Mouse (Mus musculus) limb, embryonic 12.5 days (tissue): Measurements from ENCODE around the gene Ggt6. TPM values are rescaled to one million over a fixed set of nuclear protein-coding genes. Genes with fewer than 3 reads are reported as not detected.

Experiments used
- ATAC-seq: fragments of 200-750 bp; cut with Nextera tagmentation; 2 replicates; pipeline ENCODE4 v1.8.0; 2017; ENCODE audit warnings: low read depth, moderate TSS enrichment; ENCODE audit not compliant: insufficient number of reproducible peaks, insufficient read depth, low FRiP score, low TSS enrichment
- H3K27ac ChIP-seq: fragments of 300-500 bp; sonication (generic); 2 replicates; pipeline ENCODE4 v1.5.1; 2016; ENCODE audit warnings: mild to moderate bottlenecking, moderate library complexity
- H3K27me3 ChIP-seq: fragments of 300-500 bp; sonication (generic); 2 replicates; pipeline ENCODE4 v1.6.1; 2016; ENCODE audit warnings: mild to moderate bottlenecking, moderate library complexity
- H3K36me3 ChIP-seq: fragments of 300-500 bp; sonication (generic); 2 replicates; pipeline ENCODE4 v1.6.1; 2016; ENCODE audit warnings: mild to moderate bottlenecking, moderate library complexity
- H3K4me1 ChIP-seq: fragments of 300-500 bp; sonication (generic); replicated peaks from 2 replicates; pipeline ENCODE4 v1.6.1; 2016
- H3K4me2 ChIP-seq: fragments of 300-500 bp; sonication (generic); 2 replicates; pipeline ENCODE4 v1.6.1; 2016; ENCODE audit warnings: mild to moderate bottlenecking, moderate library complexity
- H3K4me3 ChIP-seq: fragments of 300-500 bp; sonication (generic); replicated peaks from 2 replicates; pipeline ENCODE4 v1.5.1; 2016; ENCODE audit warnings: mild to moderate bottlenecking
- H3K9ac ChIP-seq: fragments of 300-500 bp; sonication (generic); replicated peaks from 2 replicates; pipeline ENCODE4 v1.6.1; 2016; ENCODE audit warnings: mild to moderate bottlenecking, moderate library complexity
- H3K9me3 ChIP-seq: fragments of 300-500 bp; sonication (generic); 2 replicates; pipeline ENCODE4 v1.6.1; 2016; ENCODE audit warnings: mild to moderate bottlenecking, moderate library complexity
- WGBS: fragments of 180-500 bp; shearing (Covaris S2); methylation state at CpG from one replicate; pipeline ENCODE4 v1.1.7; 2016; 5-methylcytosine and 5-hydroxymethylcytosine counted together
- polyA plus RNA-seq: library from polyadenylated mRNA; unstranded; fragments of >200 nt; fragmentation: Nextera tagmentation; extraction: Ambion mirVana; gene quantifications from 2 replicates; pipeline ENCODE4 v1.2.1, GENCODE M21; 2016

Ggt6 gene
- polyA plus RNA-seq, 1 experiment from 2014 or later = 0.15 TPM

GRCm38 (mm10) chr11:72464821-72465220, 29.5 kb downstream of the Ggt6 start:
- H3K9me3 ChIP-seq = no peaks in the 10 kb centered on the region
- 75% methylated on average over 3 of the region's 3 CpGs for WGBS
- no peak overlapping the region for H3K27ac ChIP-seq
- peaks cover 11% of the 10 kb centered on the region for H3K4me1 ChIP-seq
- no peaks in the 10 kb centered on the region for H3K36me3 ChIP-seq
- H3K9ac ChIP-seq = no peak overlapping the region
- no peak for ATAC-seq
- H3K27me3 ChIP-seq = no peaks in the 10 kb centered on the region
- H3K4me3 ChIP-seq = no peak overlapping the region
- H3K4me2 ChIP-seq = no peak overlapping the region

DNA sequence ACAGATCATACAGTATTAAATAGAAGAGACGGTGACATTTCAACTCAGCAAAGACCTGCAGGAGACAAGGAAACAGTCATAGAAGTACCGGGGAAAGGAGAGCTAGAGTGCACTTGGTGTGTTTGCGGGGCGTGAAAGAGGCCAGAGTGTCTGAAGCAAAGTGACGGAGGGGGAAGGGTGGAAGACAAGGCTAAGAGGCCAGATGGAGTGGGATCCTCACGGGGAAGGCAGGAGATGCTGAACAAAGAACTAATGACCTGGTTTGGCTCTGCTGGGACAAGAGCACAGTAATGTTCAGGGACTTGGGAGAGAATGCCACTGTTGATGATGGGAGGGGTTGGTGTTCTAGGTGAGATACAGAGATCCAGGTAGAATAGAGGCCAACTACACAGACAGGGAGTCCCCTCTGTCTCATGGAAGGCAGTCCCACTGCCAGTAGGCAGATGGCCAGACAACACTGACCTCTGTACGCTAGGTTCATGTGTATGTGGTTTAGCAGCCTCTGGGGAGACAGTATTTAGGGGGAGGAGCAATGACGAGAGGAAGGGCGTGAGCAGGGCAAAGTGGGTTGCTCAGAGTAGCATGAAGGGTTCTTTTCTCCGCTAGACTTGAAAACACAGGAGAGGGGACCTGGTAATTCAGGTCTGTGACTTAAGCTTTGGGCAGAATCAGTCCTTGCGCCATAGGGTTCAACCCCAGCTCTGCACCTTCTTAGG, 30.8 kb downstream of the Ggt6 start:
- no peak overlapping the region for H3K27ac ChIP-seq
- ATAC-seq = no peak
- WGBS = 67% methylated on average over 11 of the region's 11 CpGs
- no peaks in the 10 kb centered on the region for H3K36me3 ChIP-seq
- peaks cover 11% of the 10 kb centered on the region for H3K4me1 ChIP-seq
- H3K27me3 ChIP-seq = no peaks in the 10 kb centered on the region
- no peak overlapping the region for H3K4me3 ChIP-seq
- H3K4me2 ChIP-seq = no peak overlapping the region
- no peak overlapping the region for H3K9ac ChIP-seq
- no peaks in the 10 kb centered on the region for H3K9me3 ChIP-seq

GRCm38 (mm10) chr11:72466694-72467507, 31.6 kb downstream of the Ggt6 start:
- no peaks in the 10 kb centered on the region for H3K36me3 ChIP-seq
- H3K9ac ChIP-seq = no peak overlapping the region
- ATAC-seq = no peak
- no peaks in the 10 kb centered on the region for H3K9me3 ChIP-seq
- H3K27me3 ChIP-seq = no peaks in the 10 kb centered on the region
- peaks cover 11% of the 10 kb centered on the region for H3K4me1 ChIP-seq
- no peak overlapping the region for H3K4me3 ChIP-seq
- H3K27ac ChIP-seq = no peak overlapping the region
- WGBS = 58% methylated on average over 11 of the region's 11 CpGs
- H3K4me2 ChIP-seq = no peak overlapping the region

DNA sequence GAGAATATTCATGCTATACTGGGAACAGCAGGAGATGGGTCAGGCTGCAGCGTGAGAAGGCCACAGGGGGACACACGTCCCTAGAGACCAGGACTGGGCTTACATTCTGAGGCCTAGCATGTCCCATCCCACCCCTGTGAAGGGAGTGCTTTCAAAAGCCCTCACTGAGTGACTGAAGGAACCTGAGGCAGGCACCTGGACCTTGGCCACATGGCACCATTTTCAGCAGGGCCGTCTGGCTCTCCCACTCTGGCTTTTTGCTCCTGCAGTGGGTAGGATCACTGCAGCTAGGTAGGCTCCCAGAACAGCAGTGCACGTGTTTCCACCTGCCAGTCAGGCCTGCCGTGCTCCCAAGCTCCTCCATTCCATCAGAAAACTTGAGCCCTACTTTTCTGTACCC, 33.2 kb downstream of the Ggt6 start:
- Histone ChIP-seq H3K4me3 (no peak overlapping the region), H3K4me1 (peaks cover 11% of the 10 kb centered on the region), H3K27ac (no peak overlapping the region), H3K36me3 (no peaks in the 10 kb centered on the region), H3K9ac (no peak overlapping the region), H3K4me2 (no peak overlapping the region), H3K9me3 (no peaks in the 10 kb centered on the region), H3K27me3 (no peaks in the 10 kb centered on the region)
- ATAC-seq = no peak
- 67% methylated on average over 5 of the region's 5 CpGs for WGBS

DNA sequence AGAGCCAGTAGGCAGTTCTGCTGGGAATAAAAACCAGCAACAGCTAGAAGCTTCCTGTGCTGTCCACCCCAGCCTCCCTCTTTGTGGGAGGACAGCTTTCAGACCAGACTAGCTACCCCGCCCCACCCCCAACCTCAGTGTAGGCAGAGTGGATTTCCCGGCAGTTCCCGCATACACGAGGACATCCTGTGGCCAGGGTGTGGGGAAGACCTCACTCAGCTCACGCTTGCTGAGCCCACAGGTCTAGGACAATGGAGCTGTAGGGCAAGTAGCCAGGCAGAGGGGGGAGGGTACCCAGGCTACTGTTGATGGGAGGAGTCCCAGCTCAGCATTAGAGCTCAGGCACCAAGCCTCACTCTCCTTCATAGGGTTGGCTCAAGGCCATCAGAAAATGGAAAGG, 33.9 kb downstream of the Ggt6 start:
- Histone ChIP-seq H3K27me3 (no peaks in the 10 kb centered on the region), H3K9me3 (no peaks in the 10 kb centered on the region), H3K4me3 (no peak overlapping the region), H3K4me2 (no peak overlapping the region), H3K4me1 (peaks cover 11% of the 10 kb centered on the region), H3K9ac (no peak overlapping the region), H3K36me3 (no peaks in the 10 kb centered on the region), H3K27ac (no peak overlapping the region)
- ATAC-seq = peak; percentile 52; the same call in 1 of the 2 replicates
- 43% methylated on average over 5 of the region's 5 CpGs for WGBS

GRCm38 (mm10) chr11:72470004-72470403, 34.7 kb downstream of the Ggt6 start:
- 58% methylated on average over 4 of the region's 4 CpGs for WGBS
- Histone ChIP-seq H3K9ac (no peak overlapping the region), H3K27me3 (no peaks in the 10 kb centered on the region), H3K4me1 (peaks cover 11% of the 10 kb centered on the region), H3K4me2 (no peak overlapping the region), H3K9me3 (no peaks in the 10 kb centered on the region), H3K36me3 (no peaks in the 10 kb centered on the region), H3K4me3 (no peak overlapping the region), H3K27ac (0 out of 2 replicates have a peak overlapping the region, but pooled peaks have one; percentile 7)
- no peak for ATAC-seq

DNA sequence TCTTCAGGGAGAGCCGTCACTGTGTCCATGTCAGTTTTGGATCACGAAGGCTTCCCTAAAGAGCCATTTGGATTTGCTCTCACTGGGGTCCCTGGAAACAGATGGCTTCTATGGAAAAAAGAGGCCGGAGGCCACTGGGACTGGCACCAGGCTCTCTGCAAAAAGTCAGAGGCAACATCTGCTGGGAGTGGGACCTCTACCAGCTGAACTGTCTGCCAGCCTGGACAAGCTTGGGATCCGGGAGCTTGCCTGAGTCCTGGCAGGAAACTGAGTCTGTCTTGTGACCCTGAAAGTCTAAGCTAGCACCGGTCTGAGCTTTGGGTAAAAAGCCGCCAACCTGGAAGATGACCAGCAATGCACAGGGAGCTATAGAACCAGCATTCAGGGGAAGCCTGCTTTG, 36.1 kb downstream of the Ggt6 start:
- peaks cover 8% of the 10 kb centered on the region for H3K4me1 ChIP-seq
- ATAC-seq = no peak
- WGBS = 87% methylated on average over 6 of the region's 6 CpGs

DNA sequence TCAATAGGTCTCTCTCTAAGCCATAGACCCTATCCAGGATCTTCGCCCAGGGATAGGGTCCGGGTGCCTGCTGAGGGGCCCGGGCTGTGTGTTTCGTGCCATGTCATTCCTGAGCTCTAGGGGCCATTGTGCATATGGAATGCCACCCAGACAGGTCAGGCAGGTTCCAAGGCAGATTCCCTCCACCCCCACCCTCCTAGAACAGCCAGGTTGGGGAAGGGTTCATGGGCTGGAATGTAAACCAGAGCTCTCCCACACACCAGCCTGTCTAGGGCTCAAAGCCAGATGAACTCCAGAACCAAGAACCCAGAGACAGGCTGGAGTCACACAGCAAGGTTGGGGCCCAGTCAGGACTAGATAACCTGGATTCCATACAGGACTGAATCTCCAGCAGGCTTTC, 38.2 kb downstream of the Ggt6 start:
- Histone ChIP-seq H3K27ac (no peak overlapping the region), H3K36me3 (no peaks in the 10 kb centered on the region), H3K9me3 (no peaks in the 10 kb centered on the region), H3K4me1 (peaks cover 7% of the 10 kb centered on the region; the same call in 1 of the 2 replicates), H3K27me3 (no peaks in the 10 kb centered on the region; the same call in 1 of the 2 replicates), H3K4me3 (no peak overlapping the region), H3K9ac (no peak overlapping the region), H3K4me2 (no peak overlapping the region)
- ATAC-seq = no peak
- 84% methylated on average over 4 of the region's 4 CpGs for WGBS

More for the DNA sequence above, 36.1 kb downstream of the Ggt6 start:
- no peak overlapping the region for H3K4me2 ChIP-seq
- H3K36me3 ChIP-seq = no peaks in the 10 kb centered on the region
- no peak overlapping the region for H3K4me3 ChIP-seq
- no peak overlapping the region for H3K9ac ChIP-seq
- H3K27ac ChIP-seq = no peak overlapping the region
- no peaks in the 10 kb centered on the region for H3K27me3 ChIP-seq
- H3K9me3 ChIP-seq = no peaks in the 10 kb centered on the region

GRCm38 (mm10) chr11:72474926-72475325, 39.6 kb downstream of the Ggt6 start:
- Histone ChIP-seq H3K4me3 (no peak overlapping the region), H3K36me3 (no peaks in the 10 kb centered on the region), H3K4me1 (no peaks in the 10 kb centered on the region), H3K27me3 (no peaks in the 10 kb centered on the region; the same call in 1 of the 2 replicates), H3K9ac (no peak overlapping the region), H3K27ac (no peak overlapping the region), H3K9me3 (no peaks in the 10 kb centered on the region), H3K4me2 (no peak overlapping the region)
- no peak for ATAC-seq
- WGBS = 82% methylated on average over 3 of the region's 3 CpGs

- no peaks in the 10 kb centered on the region for H3K9me3 ChIP-seq
- no peaks in the 10 kb centered on the region for H3K4me1 ChIP-seq
- 82% methylated on average over 7 of the region's 7 CpGs for WGBS
- no peak overlapping the region for H3K4me3 ChIP-seq
- H3K4me2 ChIP-seq = no peak overlapping the region
- no peak for ATAC-seq
- no peaks in the 10 kb centered on the region; the same call in 1 of the 2 replicates for H3K27me3 ChIP-seq
- no peak overlapping the region for H3K27ac ChIP-seq
- no peak overlapping the region for H3K9ac ChIP-seq
- no peaks in the 10 kb centered on the region for H3K36me3 ChIP-seq
Measured at GRCm38 (mm10) chr11:72475408-72475807, 40.1 kb downstream of the Ggt6 start.

GRCm38 (mm10) chr11:72476074-72476625, 40.8 kb downstream of the Ggt6 start:
- Histone ChIP-seq H3K9ac (no peak overlapping the region), H3K27me3 (no peaks in the 10 kb centered on the region; the same call in 1 of the 2 replicates), H3K9me3 (no peaks in the 10 kb centered on the region), H3K36me3 (no peaks in the 10 kb centered on the region), H3K4me3 (no peak overlapping the region), H3K4me1 (no peaks in the 10 kb centered on the region), H3K27ac (no peak overlapping the region), H3K4me2 (no peak overlapping the region)
- ATAC-seq = no peak
- 75% methylated on average over 7 of the region's 7 CpGs for WGBS
